Mouse (Mus musculus): ENCODE data around the gene Ano4. TPM values are rescaled to one million over a fixed set of nuclear protein-coding genes. Genes with fewer than 3 reads are reported as not detected.

Ano4 gene
- 1 to 10 TPM in 1 of 2 experiments, under 1 TPM in 1; 0.69 to 1.8 TPM for total RNA-seq (2021)
- long read RNA-seq, experiment 1, partial matches to known transcripts: 0 of 1 reads
- long read RNA-seq, experiment 1, other reads (novel, unspliced or antisense): 1 of 1 reads
- long read RNA-seq, experiment 2: 0 reads

GRCm38 (mm10) chr10:89344491-89345195 lies at the start of gene Ano4:
TSS of gene Ano4 (minus strand) at chr10:89344762.
- peak; percentile 20 to 26 for DNase-seq
- intact Hi-C loops (cut with DNase I): no loop called here

- DNase-seq: no peak
- intact Hi-C loops (cut with DNase I): no loop called here
Measured at GRCm38 (mm10) chr10:89392687-89393086, 48.1 kb upstream of the Ano4 start.

GRCm38 (mm10) chr10:89391571-89392163 lies 47.1 kb upstream of the Ano4 start:
- intact Hi-C loops (cut with DNase I): no loop called here
- no peak for DNase-seq

GRCm38 (mm10) chr10:89386461-89386860 lies 41.9 kb upstream of the Ano4 start:
- no peak for DNase-seq
- intact Hi-C loops (cut with DNase I): no loop called here

- intact Hi-C loops (cut with DNase I): loop anchor here (1.0 kb wide), 1 partner anchor 56 kb away; no protein-coding TSS in a partner anchor
- peak; percentile 48 to 59 for DNase-seq
Measured at GRCm38 (mm10) chr10:89383462-89383861, 38.9 kb upstream of the Ano4 start.

- DNase-seq: no peak
- intact Hi-C loops (cut with DNase I): no loop called here
Measured at GRCm38 (mm10) chr10:89377750-89378149, 33.2 kb upstream of the Ano4 start.

GRCm38 (mm10) chr10:89370051-89370450 lies 25.5 kb upstream of the Ano4 start:
- intact Hi-C loops (cut with DNase I): no loop called here
- no peak for DNase-seq

GRCm38 (mm10) chr10:89358933-89359332 lies 14.4 kb upstream of the Ano4 start:
- intact Hi-C loops (cut with DNase I): no loop called here
- no peak for DNase-seq

- DNase-seq: no peak
- intact Hi-C loops (cut with DNase I): no loop called here
Measured at GRCm38 (mm10) chr10:89354639-89355038, 10.1 kb upstream of the Ano4 start.

GRCm38 (mm10) chr10:89351416-89351815 lies 6.9 kb upstream of the Ano4 start:
- DNase-seq: no peak
- intact Hi-C loops (cut with DNase I): no loop called here

GRCm38 (mm10) chr10:89345606-89346005 lies 1.0 kb upstream of the Ano4 start:
- no peak for DNase-seq
- intact Hi-C loops (cut with DNase I): no loop called here

GRCm38 (mm10) chr10:89345196-89345533 lies 603 bp upstream of the Ano4 start:
- intact Hi-C loops (cut with DNase I): no loop called here
- no peak for DNase-seq

- DNase-seq: no peak
- intact Hi-C loops (cut with DNase I): no loop called here
Measured at GRCm38 (mm10) chr10:89344132-89344490, 451 bp downstream of the Ano4 start.

GRCm38 (mm10) chr10:89343716-89344115 lies 846 bp downstream of the Ano4 start:
- intact Hi-C loops (cut with DNase I): no loop called here
- DNase-seq: no peak

- no peak for DNase-seq
- intact Hi-C loops (cut with DNase I): no loop called here
Measured at GRCm38 (mm10) chr10:89330261-89330660, 14.3 kb downstream of the Ano4 start.

GRCm38 (mm10) chr10:89329806-89330205 lies 14.8 kb downstream of the Ano4 start:
- intact Hi-C loops (cut with DNase I): loop anchor here (5.0 kb wide), 1 partner anchor 297 kb away; no protein-coding TSS in a partner anchor
- DNase-seq: no peak

- DNase-seq: no peak
- intact Hi-C loops (cut with DNase I): loop anchor here (5.0 kb wide), 1 partner anchor 298 kb away; no protein-coding TSS in a partner anchor
Measured at GRCm38 (mm10) chr10:89328876-89329275, 15.7 kb downstream of the Ano4 start.

- DNase-seq: peak in 1 of 2 experiments; percentile 31
- intact Hi-C loops (cut with DNase I): loop anchor here (1.0 to 5.0 kb wide), 2 partner anchors 56 to 300 kb away; no protein-coding TSS in a partner anchor
Measured at GRCm38 (mm10) chr10:89327004-89327511, 17.5 kb downstream of the Ano4 start.

GRCm38 (mm10) chr10:89326383-89326782 lies 18.2 kb downstream of the Ano4 start:
- intact Hi-C loops (cut with DNase I): loop anchor here (5.0 kb wide), 1 partner anchor 301 kb away; no protein-coding TSS in a partner anchor

GRCm38 (mm10) chr10:89307566-89307965 lies 37.0 kb downstream of the Ano4 start:
- intact Hi-C loops (cut with DNase I): no loop called here

More at GRCm38 (mm10) chr10:89326383-89326782, 18.2 kb downstream of the Ano4 start:
- DNase-seq: no peak

GRCm38 (mm10) chr10:89300346-89300745 lies 44.2 kb downstream of the Ano4 start:
- no peak for DNase-seq
- intact Hi-C loops (cut with DNase I): no loop called here

More at GRCm38 (mm10) chr10:89307566-89307965, 37.0 kb downstream of the Ano4 start:
- no peak for DNase-seq
